Comparison of ENCODE assay signal across 17 mouse cellular contexts in genomic region chr8:116873586-116873985, GRCm38 (mm10). TPM values are rescaled to one million over a fixed set of nuclear protein-coding genes. Genes with fewer than 3 reads are reported as not detected.
A peak's percentile ranks its signal among the peaks of the same experiment; 100 is the strongest.
DNase-seq lines count a peak whose midpoint lies in the region; ATAC-seq and TF ChIP-seq lines count a peak whose summit lies in the region.
"Had no signal": no experiment of that assay in that cellular context is flagged by ENCODE, and none has a peak within 500 bp of the region (broad histone marks: within the 10 kb centered on the region; RNA-seq: fewer than 3 reads in every experiment).

No protein-coding gene starts in this region.

- intact Hi-C loops in left cerebral cortex, postnatal 14 days (cut with DNase I) = no loop called here

- peak; percentile 63 for ATAC-seq in liver, postnatal 0 days
- ATAC-seq in forebrain, embryonic 12.5 days (ENCODE audit: low FRiP score) = no peak
- ATAC-seq: forebrain, embryonic 15.5 days had no signal

- H3K36me3 ChIP-seq in liver, postnatal 0 days (replicated peaks; ENCODE audit: insufficient read depth, low read length) = no peaks in the 10 kb centered on the region
- H3K36me3 ChIP-seq in splenic B cell, adult 2 months (ENCODE audit: control insufficient read depth, insufficient read depth, low read length, poor library complexity, severe bottlenecking) = no peaks in the 10 kb centered on the region
- no peaks in the 10 kb centered on the region for H3K36me3 ChIP-seq in forebrain, embryonic 12.5 days (replicated peaks)
- H3K36me3 ChIP-seq: embryonic facial prominence, embryonic 15.5 days; forebrain, embryonic 10.5 days; forebrain, embryonic 15.5 days; heart, embryonic 10.5 days; hindbrain, embryonic 13.5 days had no signal

- no peak overlapping the region for H3K9ac ChIP-seq in liver, postnatal 0 days (replicated peaks)
- H3K9ac ChIP-seq in forebrain, embryonic 12.5 days = no peak overlapping the region
- H3K9ac ChIP-seq: embryonic facial prominence, embryonic 15.5 days; forebrain, embryonic 15.5 days; hindbrain, embryonic 13.5 days had no signal

- H3K4me3 ChIP-seq in liver, postnatal 0 days (ENCODE audit: low read depth, low read length) = no peak overlapping the region
- H3K4me3 ChIP-seq in forebrain, embryonic 12.5 days (replicated peaks) = no peak overlapping the region
- H3K4me3 ChIP-seq: embryonic facial prominence, embryonic 15.5 days; erythroblast, embryonic 14.5 days; forebrain, embryonic 10.5 days; forebrain, embryonic 15.5 days; heart, embryonic 10.5 days; hindbrain, embryonic 13.5 days had no signal

- TF ChIP-seq EP300 in liver, postnatal 0 days (IDR thresholded peaks at IDR 0.05; ENCODE audit: low read depth) = no peak

- no peaks in the 10 kb centered on the region for H3K27me3 ChIP-seq in liver, postnatal 0 days (ENCODE audit: insufficient read depth, low read length)
- no peaks in the 10 kb centered on the region for H3K27me3 ChIP-seq in splenic B cell, adult 2 months (ENCODE audit: control insufficient read depth, insufficient read depth, low read length, poor library complexity, severe bottlenecking)
- H3K27me3 ChIP-seq in forebrain, embryonic 12.5 days = no peaks in the 10 kb centered on the region
- H3K27me3 ChIP-seq: embryonic facial prominence, embryonic 15.5 days; forebrain, embryonic 15.5 days; hindbrain, embryonic 13.5 days had no signal

- H3K4me1 ChIP-seq in liver, postnatal 0 days (ENCODE audit: insufficient read depth) = 0 out of 2 replicates have a peak, but pooled peaks cover 3% of the 10 kb centered on the region
- H3K4me1 ChIP-seq in forebrain, embryonic 12.5 days = no peaks in the 10 kb centered on the region
- H3K4me1 ChIP-seq: embryonic facial prominence, embryonic 15.5 days; forebrain, embryonic 15.5 days; hindbrain, embryonic 13.5 days had no signal

- peaks cover 2% of the 10 kb centered on the region; the same call in 1 of the 2 replicates for H3K9me3 ChIP-seq in liver, postnatal 0 days (ENCODE audit: low read length)
- H3K9me3 ChIP-seq in forebrain, embryonic 12.5 days = 0 out of 2 replicates have a peak, but pooled peaks cover 3% of the 10 kb centered on the region
- H3K9me3 ChIP-seq: embryonic facial prominence, embryonic 15.5 days; forebrain, embryonic 15.5 days; heart, embryonic 10.5 days had no signal

- H3K4me2 ChIP-seq in liver, postnatal 0 days (ENCODE audit: low read depth, low read length) = no peak overlapping the region
- H3K4me2 ChIP-seq in forebrain, embryonic 12.5 days = no peak overlapping the region
- H3K4me2 ChIP-seq: embryonic facial prominence, embryonic 15.5 days; forebrain, embryonic 15.5 days; hindbrain, embryonic 13.5 days had no signal

- TF ChIP-seq CTCF in liver, postnatal 0 days (IDR thresholded peaks at IDR 0.05; ENCODE audit: low read depth) = no peak

- DNase-seq in liver, postnatal 0 days = peak; percentile 47
- no peak for DNase-seq in liver
- peak; percentile 62 for DNase-seq in splenic B cell, adult 2 months (ENCODE audit: low read depth, low spot score)
- peak; percentile 28 for DNase-seq in thymus, postnatal 25 days
- no peak for DNase-seq in lung, adult 18-20 months
- DNase-seq in left cerebral cortex, postnatal 14 days (ENCODE audit: low spot score in 2 of 2) = no peak
- DNase-seq: adrenal gland, adult 2 months; adrenal gland, postnatal 25 days; cerebellum, adult 2 months; gastrocnemius, postnatal 36 days had no signal

- 68% methylated on average over 11 of the region's 11 CpGs for whole genome bisulfite sequencing in liver, postnatal 0 days (ENCODE audit: insufficient replicate concordance)
- 85% methylated on average over 11 of the region's 11 CpGs for WGBS in forebrain, embryonic 12.5 days

- 0 out of 2 replicates have a peak overlapping the region, but pooled peaks have one; percentile 30 for H3K27ac ChIP-seq in liver, postnatal 0 days (ENCODE audit: low read depth)
- no peak overlapping the region for H3K27ac ChIP-seq in forebrain, embryonic 12.5 days
- H3K27ac ChIP-seq: embryonic facial prominence, embryonic 15.5 days; forebrain, embryonic 10.5 days; forebrain, embryonic 15.5 days; heart, embryonic 10.5 days; hindbrain, embryonic 13.5 days had no signal

RNA-seq across cellular contexts. Expression of gene Cmc2, which starts 47.7 kb away (rescaled TPM):
- 47.3 and 51.9 TPM in 2 replicates for polyA plus RNA-seq in liver, postnatal 0 days (2015; fragmentation: Nextera tagmentation; extraction: Ambion mirVana)
- 10 to 100 TPM; 12.9 to 14.8 TPM for total RNA-seq in left cerebral cortex, postnatal 14 days (2021)
- polyA plus RNA-seq in forebrain, embryonic 12.5 days (2016; fragmentation: Nextera tagmentation; extraction: Ambion mirVana) = 73.6 and 78.2 TPM in 2 replicates

RNA-seq across cellular contexts. Expression of gene Cenpn, which starts 47.9 kb away (rescaled TPM):
- 10.6 and 11.8 TPM in 2 replicates for polyA plus RNA-seq in liver, postnatal 0 days (2015; fragmentation: Nextera tagmentation; extraction: Ambion mirVana)
- 1 to 10 TPM; 1.6 to 2.7 TPM for total RNA-seq in left cerebral cortex, postnatal 14 days (2021)
- 43.5 and 45.8 TPM in 2 replicates for polyA plus RNA-seq in forebrain, embryonic 12.5 days (2016; fragmentation: Nextera tagmentation; extraction: Ambion mirVana)

Comparison
In these comparisons a context has a peak if more than half of its experiments do, and no peak if none do; other contexts are left out.
1. DNase-seq: peak in liver, postnatal 0 days (single experiment), splenic B cell, adult 2 months (single experiment) and thymus, postnatal 25 days (single experiment); none in liver (single experiment), lung, adult 18-20 months (0 of 2) and left cerebral cortex, postnatal 14 days (0 of 2).